Mouse (Mus musculus): ENCODE measurements around the gene Smyd1. TPM values are rescaled to one million over a fixed set of nuclear protein-coding genes. Genes with fewer than 3 reads are reported as not detected.

Gene Smyd1
- polyA plus RNA-seq, 1 experiment from 2014 or later = 0.21 TPM

- Histone ChIP-seq H3K27ac (replicated peaks) (no peak overlapping the region), H3K36me3 (no peaks in the 10 kb centered on the region), H3K4me3 (no peak overlapping the region), H3K4me1 (no peaks in the 10 kb centered on the region), H3K9me3 (replicated peaks) (no peaks in the 10 kb centered on the region), H3K27me3 (ENCODE audit: low read depth, poor library complexity, severe bottlenecking) (no peaks in the 10 kb centered on the region)
- 93% methylated on average over 3 of the region's 3 CpGs for WGBS
- DNase-seq (ENCODE audit: low spot score) = no peak
These were observed 109.6 kb downstream of the Smyd1 start for GRCm38 (mm10) chr6:71212471-71212870.

- H3K27me3 ChIP-seq (ENCODE audit: low read depth, poor library complexity, severe bottlenecking) = no peaks in the 10 kb centered on the region
- no peak for DNase-seq (ENCODE audit: low spot score)
- no peaks in the 10 kb centered on the region for H3K36me3 ChIP-seq
- no peak overlapping the region for H3K4me3 ChIP-seq
- H3K4me1 ChIP-seq = no peaks in the 10 kb centered on the region
- WGBS = 70% methylated on average over 7 of the region's 7 CpGs
- H3K9me3 ChIP-seq (replicated peaks) = no peaks in the 10 kb centered on the region
- no peak overlapping the region for H3K27ac ChIP-seq (replicated peaks)
These were observed 110.1 kb downstream of the Smyd1 start for GRCm38 (mm10) chr6:71211917-71212316.

- no peak for DNase-seq (ENCODE audit: low spot score)
- Histone ChIP-seq H3K4me1 (no peaks in the 10 kb centered on the region), H3K4me3 (no peak overlapping the region), H3K27ac (replicated peaks) (no peak overlapping the region), H3K36me3 (no peaks in the 10 kb centered on the region), H3K27me3 (ENCODE audit: low read depth, poor library complexity, severe bottlenecking) (no peaks in the 10 kb centered on the region), H3K9me3 (replicated peaks) (no peaks in the 10 kb centered on the region)
- WGBS = 94% methylated on average over 2 of the region's 2 CpGs
These were observed 113.3 kb downstream of the Smyd1 start for GRCm38 (mm10) chr6:71208691-71209090.

- 95% methylated on average over 8 of the region's 8 CpGs for WGBS
- Histone ChIP-seq H3K4me1 (0 out of 2 replicates have a peak, but pooled peaks cover 8% of the 10 kb centered on the region), H3K9me3 (replicated peaks) (no peaks in the 10 kb centered on the region), H3K4me3 (no peak overlapping the region), H3K27me3 (ENCODE audit: low read depth, poor library complexity, severe bottlenecking) (no peaks in the 10 kb centered on the region), H3K36me3 (no peaks in the 10 kb centered on the region), H3K27ac (replicated peaks) (no peak overlapping the region)
- DNase-seq (ENCODE audit: low spot score) = no peak
These were observed 117.9 kb downstream of the Smyd1 start for GRCm38 (mm10) chr6:71204166-71204565.

- H3K27ac ChIP-seq (replicated peaks) = no peak overlapping the region
These were observed 118.4 kb downstream of the Smyd1 start for GRCm38 (mm10) chr6:71203674-71204073.

GRCm38 (mm10) chr6:71201925-71202324, 120.1 kb downstream of the Smyd1 start:
- H3K27ac ChIP-seq (replicated peaks) = no peak overlapping the region
- 73% methylated on average over 5 of the region's 5 CpGs for WGBS
- H3K4me1 ChIP-seq = 0 out of 2 replicates have a peak, but pooled peaks cover 8% of the 10 kb centered on the region
- H3K36me3 ChIP-seq = no peaks in the 10 kb centered on the region
- no peaks in the 10 kb centered on the region for H3K27me3 ChIP-seq (ENCODE audit: low read depth, poor library complexity, severe bottlenecking)
- no peak overlapping the region for H3K4me3 ChIP-seq
- DNase-seq (ENCODE audit: low spot score) = no peak
- no peaks in the 10 kb centered on the region for H3K9me3 ChIP-seq (replicated peaks)

More at GRCm38 (mm10) chr6:71203674-71204073, 118.4 kb downstream of the Smyd1 start:
- Histone ChIP-seq H3K9me3 (replicated peaks) (no peaks in the 10 kb centered on the region), H3K4me1 (0 out of 2 replicates have a peak, but pooled peaks cover 8% of the 10 kb centered on the region), H3K27me3 (ENCODE audit: low read depth, poor library complexity, severe bottlenecking) (no peaks in the 10 kb centered on the region), H3K36me3 (no peaks in the 10 kb centered on the region), H3K4me3 (no peak overlapping the region)
- WGBS = 86% methylated on average over 5 of the region's 5 CpGs
- no peak for DNase-seq (ENCODE audit: low spot score)

GRCm38 (mm10) chr6:71199612-71200011, 122.4 kb downstream of the Smyd1 start, which contains the start of gene Fabp1:
Fabp1 (plus strand) TSS chr6:71199827.
- H3K36me3 ChIP-seq = no peaks in the 10 kb centered on the region
- H3K27me3 ChIP-seq (ENCODE audit: low read depth, poor library complexity, severe bottlenecking) = no peaks in the 10 kb centered on the region
- 87% methylated on average over 4 of the region's 4 CpGs for WGBS
- H3K27ac ChIP-seq (replicated peaks) = no peak within 1 kb of the TSS
- no peaks in the 10 kb centered on the region for H3K9me3 ChIP-seq (replicated peaks)
- no peak for DNase-seq (ENCODE audit: low spot score)
- no peak within 1 kb of the TSS for H3K4me3 ChIP-seq
- 0 out of 2 replicates have a peak, but pooled peaks cover 8% of the 10 kb centered on the region for H3K4me1 ChIP-seq

- H3K4me3 ChIP-seq = no peak overlapping the region
- no peak for DNase-seq (ENCODE audit: low spot score)
- H3K27ac ChIP-seq (replicated peaks) = no peak overlapping the region
- no peaks in the 10 kb centered on the region for H3K9me3 ChIP-seq (replicated peaks)
- H3K36me3 ChIP-seq = no peaks in the 10 kb centered on the region
- 0 out of 2 replicates have a peak, but pooled peaks cover 8% of the 10 kb centered on the region for H3K4me1 ChIP-seq
- WGBS = 90% methylated on average over 13 of the region's 13 CpGs
- no peaks in the 10 kb centered on the region for H3K27me3 ChIP-seq (ENCODE audit: low read depth, poor library complexity, severe bottlenecking)
These were observed 124.1 kb downstream of the Smyd1 start for GRCm38 (mm10) chr6:71197636-71198535.

- no peak overlapping the region for H3K4me3 ChIP-seq
- no peak for DNase-seq (ENCODE audit: low spot score)
- no peaks in the 10 kb centered on the region for H3K4me1 ChIP-seq
- H3K27me3 ChIP-seq (ENCODE audit: low read depth, poor library complexity, severe bottlenecking) = no peaks in the 10 kb centered on the region
- no peaks in the 10 kb centered on the region for H3K9me3 ChIP-seq (replicated peaks)
- no peaks in the 10 kb centered on the region for H3K36me3 ChIP-seq
- no peak overlapping the region for H3K27ac ChIP-seq (replicated peaks)
These were observed 125.9 kb downstream of the Smyd1 start for GRCm38 (mm10) chr6:71196107-71196506.

GRCm38 (mm10) chr6:71193151-71193740, 128.8 kb downstream of the Smyd1 start:
- DNase-seq (ENCODE audit: low spot score) = no peak
- Histone ChIP-seq H3K9me3 (replicated peaks) (no peaks in the 10 kb centered on the region), H3K27me3 (ENCODE audit: low read depth, poor library complexity, severe bottlenecking) (no peaks in the 10 kb centered on the region), H3K27ac (replicated peaks) (no peak overlapping the region), H3K36me3 (no peaks in the 10 kb centered on the region), H3K4me3 (no peak overlapping the region), H3K4me1 (no peaks in the 10 kb centered on the region)
- 82% methylated on average over 6 of the region's 6 CpGs for WGBS

- WGBS = 95% methylated on average over 2 of the region's 2 CpGs
- no peak for DNase-seq (ENCODE audit: low spot score)
These were observed 131.5 kb downstream of the Smyd1 start for GRCm38 (mm10) chr6:71190501-71190900.

GRCm38 (mm10) chr6:71189578-71189977, 132.5 kb downstream of the Smyd1 start:
- Histone ChIP-seq H3K27ac (replicated peaks) (no peak overlapping the region), H3K4me3 (no peak overlapping the region), H3K9me3 (replicated peaks) (no peaks in the 10 kb centered on the region), H3K27me3 (ENCODE audit: low read depth, poor library complexity, severe bottlenecking) (no peaks in the 10 kb centered on the region), H3K36me3 (no peaks in the 10 kb centered on the region), H3K4me1 (no peaks in the 10 kb centered on the region)
- no peak for DNase-seq (ENCODE audit: low spot score)
- WGBS = 93% methylated on average over 1 of the region's 1 CpGs

More at GRCm38 (mm10) chr6:71190501-71190900, 131.5 kb downstream of the Smyd1 start:
- no peaks in the 10 kb centered on the region for H3K27me3 ChIP-seq (ENCODE audit: low read depth, poor library complexity, severe bottlenecking)
- H3K9me3 ChIP-seq (replicated peaks) = no peaks in the 10 kb centered on the region
- H3K4me3 ChIP-seq = no peak overlapping the region
- no peaks in the 10 kb centered on the region for H3K36me3 ChIP-seq
- no peaks in the 10 kb centered on the region for H3K4me1 ChIP-seq
- no peak overlapping the region for H3K27ac ChIP-seq (replicated peaks)
